Mouse (Mus musculus) olfactory bulb, adult 2 months (tissue): Measurements from ENCODE around the gene Ppip5k1. TPM values are rescaled to one million over a fixed set of nuclear protein-coding genes. Genes with fewer than 3 reads are reported as not detected.

ENCODE experiments used
- H3K27ac ChIP-seq: fragments of 200-500 bp; 2 replicates; pipeline ENCODE4 v1.5.1; 2012; ENCODE audit warnings: low read depth, low read length; ENCODE audit not compliant: insufficient read depth
- H3K4me1 ChIP-seq: fragments of 200-500 bp; 2 replicates; pipeline ENCODE4 v1.6.1; 2012; ENCODE audit warnings: low read length; ENCODE audit not compliant: control insufficient read depth, insufficient read depth
- H3K4me3 ChIP-seq: fragments of 200-500 bp; 2 replicates; pipeline ENCODE4 v1.5.1; 2012; ENCODE audit warnings: mild to moderate bottlenecking, low read depth, low read length, moderate library complexity; ENCODE audit not compliant: insufficient read depth
- CTCF ChIP-seq: fragments of 200-500 bp; IDR thresholded peaks from 2 replicates; pipeline ENCODE4 v1.5.1; 2012; ENCODE audit warnings: low read depth, mild to moderate bottlenecking, low read length, moderate library complexity; ENCODE audit not compliant: insufficient read depth
- POLR2A ChIP-seq: fragments of 200-500 bp; IDR thresholded peaks from 2 replicates; pipeline ENCODE4 v1.6.1; 2012; ENCODE audit warnings: mild to moderate bottlenecking, low read depth, low read length, moderate library complexity; ENCODE audit not compliant: insufficient read depth
- WGBS: fragments of 180-500 bp; shearing (Covaris S2); methylation state at CpG from one replicate; pipeline ENCODE4 v1.1.7; 2018; 5-methylcytosine and 5-hydroxymethylcytosine counted together
- polyA plus RNA-seq: library from polyadenylated mRNA; stranded (reverse); fragments of >200 nt; gene quantifications from 2 replicates; pipeline ENCODE4 v1.2.4, GENCODE M21; 2012; ENCODE audit warnings: low replicate concordance; ENCODE audit not compliant: missing spikeins, insufficient read depth, insufficient read length

Ppip5k1 gene
- polyA plus RNA-seq, 1 experiment, result 355 TPM

DNA sequence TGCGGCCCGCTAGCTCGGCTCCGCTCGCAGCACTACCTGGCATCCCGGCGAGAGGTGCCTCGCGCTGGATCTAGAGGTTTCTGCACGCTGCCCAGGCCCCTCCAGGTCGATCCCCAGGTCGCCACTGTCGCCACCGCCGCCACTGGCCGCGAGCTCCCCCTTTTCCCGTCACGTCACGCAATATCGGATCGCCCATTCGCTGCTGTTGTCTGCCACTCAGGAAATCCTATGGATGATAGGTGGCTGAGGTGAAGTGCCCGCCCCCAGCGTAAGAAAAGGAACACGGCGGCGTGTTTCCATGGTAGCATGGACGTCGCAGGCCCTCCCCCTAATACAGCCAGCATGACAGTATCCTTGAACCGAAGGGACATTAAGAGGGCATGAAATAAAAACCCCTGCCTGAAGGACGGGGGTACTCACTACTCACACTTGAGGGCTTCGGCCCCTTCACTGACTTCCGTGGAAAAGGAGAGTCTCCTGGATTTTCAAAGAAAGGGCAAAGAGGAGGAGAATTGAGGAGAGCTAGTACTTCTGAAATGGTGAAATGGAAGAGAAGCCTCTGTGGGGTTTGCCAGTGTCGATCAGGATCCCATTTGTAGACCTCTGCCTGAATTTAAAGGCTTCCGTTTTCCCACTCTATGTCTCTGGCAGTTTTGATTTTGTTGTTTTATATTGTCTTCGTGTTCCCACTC, 83.8 kb downstream of the Ppip5k1 start, which contains the start of gene Trp53bp1:
TSS of gene Trp53bp1 (minus strand) at position 172 of the 692 bp plus-strand sequence.
- 0 out of 2 replicates have a peak, but pooled peaks cover 2% of the 10 kb centered on the region for H3K4me1 ChIP-seq
- TF ChIP-seq CTCF, result no peak
- TF ChIP-seq POLR2A, result peak; percentile 53; the same call in 1 of the 2 replicates
- WGBS, result under 1% methylated on average over 37 of the region's 37 CpGs
- H3K27ac ChIP-seq, result peak within 1 kb of the TSS; percentile 94
- peak within 1 kb of the TSS; percentile 77 for H3K4me3 ChIP-seq

DNA sequence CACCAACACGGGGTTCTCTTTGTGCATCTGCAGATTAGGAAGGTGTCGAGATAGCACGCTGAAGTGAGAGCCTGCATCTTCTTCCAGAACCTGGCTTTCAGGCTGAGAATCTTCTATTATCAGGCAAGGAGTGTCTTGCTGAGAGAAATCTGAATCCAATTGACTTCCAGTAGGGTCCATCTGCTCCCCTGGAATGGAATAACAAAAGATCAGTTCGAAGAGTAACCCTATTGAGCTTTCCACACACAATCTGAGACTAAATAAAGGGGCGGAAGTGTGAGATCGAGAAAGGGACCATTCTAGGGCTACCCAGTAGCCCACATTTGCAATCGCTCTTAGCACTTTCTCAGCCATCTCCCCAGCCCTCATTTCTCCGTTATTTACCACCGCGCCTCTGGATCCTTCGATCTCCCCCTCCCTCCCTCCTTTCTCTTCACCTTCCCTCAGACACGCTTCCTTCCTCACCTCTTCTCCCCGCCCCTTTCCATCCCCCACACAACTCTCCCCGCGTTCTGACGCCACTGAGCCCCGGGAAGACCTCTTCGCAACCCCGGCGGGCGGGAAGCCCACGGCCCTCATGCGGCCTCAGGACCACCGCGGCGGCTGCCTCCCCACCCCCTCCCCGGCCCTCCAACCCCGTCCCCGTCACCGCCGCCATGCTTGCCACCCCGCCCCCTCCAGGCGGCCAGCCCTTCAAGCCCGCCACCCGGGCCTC, 84.5 kb downstream of the Ppip5k1 start:
- TF ChIP-seq POLR2A (no peak), CTCF (no peak)
- WGBS, result 1% methylated on average over 34 of the region's 35 CpGs
- peak overlapping the region; percentile 90 for H3K27ac ChIP-seq
- peak overlapping the region; percentile 77 for H3K4me3 ChIP-seq
- H3K4me1 ChIP-seq, result 0 out of 2 replicates have a peak, but pooled peaks cover 2% of the 10 kb centered on the region

DNA sequence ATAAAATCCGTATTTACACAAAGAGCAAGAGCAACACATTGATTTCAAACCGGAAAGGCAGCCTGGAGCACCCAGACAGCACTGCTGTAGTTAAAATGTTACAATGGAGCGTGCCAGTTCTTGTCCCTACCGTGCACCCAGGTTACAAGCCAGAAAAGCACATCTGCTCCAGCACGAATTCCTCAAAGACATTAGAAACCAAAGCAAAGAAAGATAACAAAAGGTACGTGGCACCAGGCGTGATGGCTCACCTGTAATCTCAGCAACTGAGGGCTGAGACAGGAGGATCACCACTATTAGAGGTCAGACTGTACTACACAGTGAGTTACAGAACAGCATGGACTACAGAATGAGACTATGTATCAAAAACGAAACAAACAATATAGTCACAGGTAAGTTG, 86.8 kb downstream of the Ppip5k1 start:
- no peak overlapping the region; the same call in 1 of the 2 replicates for H3K27ac ChIP-seq
- 43% methylated on average over 8 of the region's 8 CpGs for WGBS
- H3K4me1 ChIP-seq, result 0 out of 2 replicates have a peak, but pooled peaks cover 2% of the 10 kb centered on the region
- H3K4me3 ChIP-seq, result no peak overlapping the region; the same call in 1 of the 2 replicates
- no peak for TF ChIP-seq CTCF

Other genes with a start within 250 kb of the Ppip5k1 start
- gene Tgm7, start 245.6 kb downstream of the Ppip5k1 start, polyA plus RNA-seq, result not detected in 2 replicates
- gene Adal, start 215.0 kb downstream of the Ppip5k1 start, polyA plus RNA-seq, result not detected in 2 replicates
- not detected in 2 replicates for gene Lcmt2, start 214.7 kb downstream of the Ppip5k1 start, polyA plus RNA-seq
- 263 TPM in 1 of 2 replicates, not detected in the other for gene Tubgcp4, start 184.7 kb downstream of the Ppip5k1 start, polyA plus RNA-seq
- not detected in 2 replicates for gene Zscan29, start 184.3 kb downstream of the Ppip5k1 start, polyA plus RNA-seq
- gene Trp53bp1, start 84.0 kb downstream of the Ppip5k1 start, polyA plus RNA-seq, result 272 TPM in 1 of 2 replicates, not detected in the other
- gene Map1a, start 65.8 kb downstream of the Ppip5k1 start, polyA plus RNA-seq, result 93.5 and 210 TPM in 2 replicates
- gene Ckmt1, start 2.3 kb upstream of the Ppip5k1 start, polyA plus RNA-seq, result not detected in 2 replicates
- not detected in 2 replicates for gene Strc, start 31.8 kb upstream of the Ppip5k1 start, polyA plus RNA-seq
- 166 and 331 TPM in 2 replicates for gene Pdia3, start 58.4 kb upstream of the Ppip5k1 start, polyA plus RNA-seq
- not detected in 2 replicates for gene Catsper2, start 58.4 kb upstream of the Ppip5k1 start, polyA plus RNA-seq
- gene Ell3, start 88.9 kb upstream of the Ppip5k1 start, polyA plus RNA-seq, result not detected in 2 replicates
- gene Serf2, start 93.8 kb upstream of the Ppip5k1 start, polyA plus RNA-seq, result not detected in 2 replicates
- 611 TPM in 1 of 2 replicates, not detected in the other for gene Hypk, start 97.9 kb upstream of the Ppip5k1 start, polyA plus RNA-seq
- not detected in 2 replicates for gene Serinc4, start 101.4 kb upstream of the Ppip5k1 start, polyA plus RNA-seq
- gene Mfap1b, start 118.7 kb upstream of the Ppip5k1 start, polyA plus RNA-seq, result not detected in 2 replicates
- gene Mfap1a, start 151.3 kb upstream of the Ppip5k1 start, polyA plus RNA-seq, result not detected in 2 replicates
- not detected in 2 replicates for gene Wdr76, start 151.3 kb upstream of the Ppip5k1 start, polyA plus RNA-seq